Mouse (Mus musculus): ENCODE results near the gene Prlr.

Gene Prlr

GRCm38 (mm10) chr15:10235977-10236376 lies 58.9 kb downstream of the Prlr start:
- in situ Hi-C loops (cut with MseI, MboI): no loop called here

DNA sequence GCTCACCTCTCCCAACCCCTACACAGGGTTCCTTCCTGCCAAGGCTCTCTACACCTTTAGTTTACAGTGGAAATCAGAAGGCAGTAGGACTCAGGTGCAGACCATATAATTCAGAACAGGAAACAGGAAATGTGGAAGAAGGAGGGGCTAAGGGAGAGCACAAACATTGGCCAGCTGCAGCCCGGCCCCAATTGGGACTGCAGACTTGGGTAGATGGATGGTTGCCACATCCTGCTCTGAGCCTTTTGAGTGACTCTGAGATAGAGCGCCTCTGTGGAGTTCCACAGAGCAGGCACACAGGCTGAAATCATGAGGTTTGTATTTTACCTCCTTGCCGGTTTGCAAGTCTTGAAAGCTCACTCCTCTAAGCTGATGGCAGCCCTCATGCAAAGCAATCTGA lies 59.8 kb downstream of the Prlr start:
- in situ Hi-C loops (cut with MseI, MboI): no loop called here

DNA sequence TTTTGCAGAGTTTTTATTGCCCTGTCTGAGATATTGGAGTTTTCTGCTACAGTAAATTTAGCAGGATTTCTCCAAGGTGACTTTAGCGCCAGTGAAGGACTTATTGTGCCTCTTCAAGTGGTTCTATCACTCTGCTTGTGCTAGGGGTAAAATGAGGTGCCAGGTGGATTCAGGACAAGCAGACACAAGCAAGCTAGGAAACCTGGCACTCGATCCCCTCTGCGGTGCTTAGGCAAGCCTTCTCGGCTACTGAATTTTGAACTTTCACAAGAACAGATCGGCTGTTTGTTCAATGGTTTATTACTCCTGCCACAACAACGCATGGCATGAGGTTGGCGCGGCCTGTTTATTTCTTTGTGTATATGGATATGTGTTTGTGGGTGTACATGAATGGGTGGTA lies 61.4 kb downstream of the Prlr start:
- in situ Hi-C loops (cut with MseI, MboI): no loop called here

- in situ Hi-C loops (cut with MseI, MboI): no loop called here
Observed at GRCm38 (mm10) chr15:10240228-10240795, 63.3 kb downstream of the Prlr start.

- in situ Hi-C loops (cut with MseI, MboI): no loop called here
Observed at GRCm38 (mm10) chr15:10242250-10242649, 65.2 kb downstream of the Prlr start.

DNA sequence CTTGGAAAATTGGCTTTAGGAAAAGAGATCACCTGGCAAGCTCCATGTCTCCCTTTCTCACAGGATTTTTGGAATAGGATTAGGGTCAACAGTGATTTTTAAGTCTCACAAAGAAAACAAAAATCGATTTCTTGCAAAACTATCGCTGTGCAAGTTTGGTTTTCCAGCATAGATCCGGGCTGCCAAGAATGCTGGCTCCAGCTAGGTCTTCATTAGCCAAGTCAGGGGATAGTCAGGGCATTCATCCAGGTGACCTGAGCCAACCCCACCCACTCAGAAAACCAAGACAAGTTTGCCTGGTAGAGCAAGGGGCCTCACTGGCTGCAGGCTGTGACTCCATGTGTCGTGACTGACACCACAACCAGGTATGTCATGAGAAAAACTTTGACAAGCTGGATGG lies 72.2 kb downstream of the Prlr start:
- in situ Hi-C loops (cut with MseI, MboI): no loop called here

DNA sequence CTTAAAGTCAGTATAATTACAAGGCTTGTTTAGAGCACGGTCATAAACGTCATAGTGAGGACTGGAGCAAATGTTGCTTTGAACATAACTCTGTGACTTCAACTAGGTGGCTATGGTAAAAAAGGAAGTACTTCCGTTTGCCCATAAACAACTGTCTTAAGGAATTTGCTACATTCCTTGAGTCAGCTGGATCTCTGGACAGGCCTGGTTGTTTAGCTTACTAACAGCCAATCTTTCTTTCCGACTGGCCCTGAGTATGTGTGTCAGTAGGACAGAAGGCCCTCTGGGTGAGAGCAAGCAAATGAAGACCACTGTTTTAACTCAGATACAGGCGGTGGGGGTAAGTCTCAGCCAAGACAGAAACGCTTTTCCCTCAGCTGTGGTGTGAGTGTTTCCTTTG lies 73.7 kb downstream of the Prlr start:
- in situ Hi-C loops (cut with MseI, MboI): no loop called here

- in situ Hi-C loops (cut with MseI, MboI): no loop called here
Observed at GRCm38 (mm10) chr15:10252526-10252925, 75.5 kb downstream of the Prlr start.

GRCm38 (mm10) chr15:10262219-10262618 lies 85.2 kb downstream of the Prlr start:
- in situ Hi-C loops (cut with MseI, MboI): no loop called here

- in situ Hi-C loops (cut with MseI, MboI): no loop called here
Observed at GRCm38 (mm10) chr15:10262641-10263040, 85.6 kb downstream of the Prlr start.

- in situ Hi-C loops (cut with MseI, MboI): no loop called here
Observed at GRCm38 (mm10) chr15:10263420-10263819, 86.4 kb downstream of the Prlr start.

DNA sequence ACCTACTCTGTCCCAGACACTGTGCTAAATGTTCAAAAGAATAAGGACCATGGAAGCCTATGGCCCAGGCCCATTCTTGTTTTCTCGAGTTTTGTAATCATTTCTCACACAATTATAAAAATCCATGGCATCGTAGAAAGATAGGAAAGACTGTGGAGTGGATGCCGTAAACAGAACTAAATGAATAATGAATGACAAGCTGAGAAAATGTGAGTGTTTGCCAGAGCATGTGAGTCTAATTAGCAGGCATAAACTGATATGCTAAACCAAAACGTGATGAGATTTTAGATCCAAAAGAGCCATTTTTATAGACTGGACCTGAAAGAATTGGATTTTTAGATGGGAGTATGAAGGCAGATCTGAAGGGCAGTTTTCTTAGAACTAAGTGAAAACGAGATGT lies 87.8 kb downstream of the Prlr start:
- in situ Hi-C loops (cut with MseI, MboI): no loop called here

DNA sequence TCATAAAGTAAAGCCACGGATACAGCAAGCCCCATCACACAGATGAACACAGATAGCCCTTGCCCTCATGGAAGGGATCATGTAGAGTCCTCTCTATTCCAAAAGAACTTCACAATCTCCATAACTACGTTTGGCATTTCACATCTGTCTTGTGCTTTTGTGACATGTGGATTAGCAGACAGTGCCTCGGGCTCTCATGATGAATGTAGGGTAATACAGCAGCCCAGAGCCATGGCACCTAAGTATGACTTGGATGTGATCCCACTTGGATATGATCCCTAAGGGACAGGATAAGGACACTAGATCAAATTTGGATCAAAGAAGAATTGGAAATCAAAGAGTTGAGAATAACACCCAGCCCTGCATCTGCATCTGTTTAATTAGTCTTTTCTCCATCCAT lies 90.2 kb downstream of the Prlr start:
- in situ Hi-C loops (cut with MseI, MboI): no loop called here

- in situ Hi-C loops (cut with MseI, MboI): no loop called here
Observed at GRCm38 (mm10) chr15:10276386-10276785, 99.3 kb downstream of the Prlr start.

- in situ Hi-C loops (cut with MseI, MboI): no loop called here
Observed at GRCm38 (mm10) chr15:10277461-10277860, 100.4 kb downstream of the Prlr start.

DNA sequence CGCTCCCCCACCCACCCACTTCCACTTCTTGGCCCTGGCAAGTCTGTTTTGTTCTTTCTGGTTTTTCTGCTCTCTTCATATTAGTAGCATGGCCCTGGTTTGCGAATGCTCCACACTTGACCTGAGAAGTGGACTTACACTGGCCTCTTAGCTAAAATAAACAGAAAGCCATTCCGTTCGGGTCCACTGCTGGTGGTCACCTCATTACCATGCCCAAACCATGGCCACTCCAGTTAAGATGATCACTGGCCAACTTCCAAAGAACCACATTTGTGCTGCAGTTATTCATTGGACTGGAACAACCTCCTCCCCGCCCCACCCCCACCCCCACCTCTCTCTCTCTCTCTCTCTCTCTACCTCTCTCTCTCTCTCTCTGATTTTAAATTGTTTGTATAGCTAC lies 104.5 kb downstream of the Prlr start:
- in situ Hi-C loops (cut with MseI, MboI): no loop called here

- in situ Hi-C loops (cut with MseI, MboI): no loop called here
Observed at GRCm38 (mm10) chr15:10283661-10284060, 106.6 kb downstream of the Prlr start.

DNA sequence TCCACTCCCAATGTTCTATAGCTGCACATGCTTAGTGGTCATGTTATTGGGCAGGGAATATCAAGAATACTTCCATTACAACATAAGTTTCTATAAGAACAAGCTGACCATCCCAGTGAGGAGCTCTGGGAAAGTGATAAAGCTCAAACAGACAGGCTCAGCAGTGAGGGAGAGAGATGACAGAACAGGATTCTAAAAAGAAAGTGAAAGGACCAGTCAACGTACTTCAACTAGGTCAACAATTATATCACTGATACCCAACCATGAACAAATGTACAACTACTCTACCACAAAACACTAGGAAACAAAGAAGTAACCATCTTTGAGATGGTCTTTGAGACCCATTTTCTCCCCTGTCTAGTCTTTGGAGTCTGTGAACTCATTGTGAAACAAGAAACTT lies 119.5 kb downstream of the Prlr start:
- in situ Hi-C loops (cut with MseI, MboI): no loop called here

GRCm38 (mm10) chr15:10298058-10298457 lies 121.0 kb downstream of the Prlr start:
- in situ Hi-C loops (cut with MseI, MboI): no loop called here

- in situ Hi-C loops (cut with MseI, MboI): no loop called here
Observed at GRCm38 (mm10) chr15:10299467-10299866, 122.4 kb downstream of the Prlr start.

DNA sequence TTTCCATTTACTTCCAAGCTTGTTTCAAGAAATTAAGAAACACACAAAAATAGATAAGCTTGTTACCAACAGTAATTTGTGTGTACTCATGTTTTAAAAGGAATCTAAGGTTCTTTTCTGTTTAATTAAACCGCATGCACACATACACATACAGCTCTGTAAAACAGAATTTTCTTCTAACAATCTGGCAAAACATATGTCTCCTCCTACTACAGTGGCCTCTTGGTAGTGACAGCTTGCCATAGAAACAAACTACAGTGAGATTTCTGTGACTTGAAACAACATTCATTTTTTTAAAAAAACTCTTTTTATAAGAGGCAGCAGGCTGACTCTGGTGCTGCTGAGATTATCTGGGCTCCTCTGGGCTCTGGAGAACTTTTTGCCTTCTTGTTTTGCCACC lies 129.4 kb downstream of the Prlr start:
- in situ Hi-C loops (cut with MseI, MboI): loop anchor here in 1 of 2 experiments (25.0 kb wide), 1 partner anchor 844 kb away; no protein-coding TSS in a partner anchor

- in situ Hi-C loops (cut with MseI, MboI): loop anchor here in 1 of 2 experiments (25.0 kb wide), 1 partner anchor 850 kb away; no protein-coding TSS in a partner anchor
Observed at GRCm38 (mm10) chr15:10311826-10312225, 134.8 kb downstream of the Prlr start.

GRCm38 (mm10) chr15:10313522-10314455 lies 136.8 kb downstream of the Prlr start:
- in situ Hi-C loops (cut with MseI, MboI): loop anchor here in 1 of 2 experiments (25.0 kb wide), 1 partner anchor 851 kb away; no protein-coding TSS in a partner anchor

All from mouse trophoblast stem cell (cell line).